Mouse (Mus musculus) C2C12 (cell line): ENCODE data around the gene Muc5ac.

Experiments used
- CEBPB ChIP-seq: IDR thresholded peaks from one replicate; pipeline ENCODE4 v1.6.1; 2011; ENCODE audit warnings: low read depth, mild to moderate bottlenecking, control low read depth, moderate library complexity
- MYOD1 ChIP-seq: IDR thresholded peaks from one replicate; pipeline ENCODE4 v1.6.1; 2011; ENCODE audit warnings: low read depth; ENCODE audit not compliant: control insufficient read depth, insufficient read length
- USF1 ChIP-seq: IDR thresholded peaks from one replicate; pipeline ENCODE4 v1.6.1; 2011; ENCODE audit warnings: low read depth, mild to moderate bottlenecking, control low read depth, moderate library complexity

GRCm38 (mm10) chr7:141824398-141824797 is 35.6 kb downstream of the Muc5ac start:
- no peak for TF ChIP-seq CEBPB
- no peak for TF ChIP-seq MYOD1
- no peak for TF ChIP-seq USF1
